Mouse (Mus musculus) intestine, embryonic 14.5 days (tissue): ENCODE results near the gene Alpi. TPM values are rescaled to one million over a fixed set of nuclear protein-coding genes. Genes with fewer than 3 reads are reported as not detected.

Experiments
- ATAC-seq: fragments of 200-750 bp; cut with Nextera tagmentation; replicated peaks from 2 replicates; pipeline ENCODE4 v1.8.0; 2017; ENCODE audit warnings: low read depth, moderate number of reproducible peaks, moderate TSS enrichment, moderate library complexity; ENCODE audit not compliant: low FRiP score, low TSS enrichment
- DNase-seq: peaks from one replicate; pipeline ENCODE4 v3.0.0-alpha.2; 2018; ENCODE audit warnings: low spot score
- H3K27ac ChIP-seq: fragments of 300-500 bp; sonication (generic); 2 replicates; pipeline ENCODE4 v1.5.1; 2014; ENCODE audit warnings: low read depth, mild to moderate bottlenecking, control low read depth
- H3K27me3 ChIP-seq: fragments of 300-500 bp; sonication (generic); replicated peaks from 2 replicates; pipeline ENCODE4 v1.6.1; 2014; ENCODE audit warnings: low read length, control low read depth; ENCODE audit not compliant: control insufficient read depth, insufficient read depth
- H3K36me3 ChIP-seq: fragments of 300-500 bp; sonication (generic); 2 replicates; pipeline ENCODE4 v1.6.1; 2014; ENCODE audit warnings: low read length, control low read depth; ENCODE audit not compliant: control insufficient read depth, insufficient read depth
- H3K4me1 ChIP-seq: fragments of 300-500 bp; sonication (generic); replicated peaks from 2 replicates; pipeline ENCODE4 v1.6.1; 2014; ENCODE audit warnings: low read length, control low read depth, mixed read lengths; ENCODE audit not compliant: control insufficient read depth, insufficient read depth
- H3K4me2 ChIP-seq: fragments of 300-500 bp; sonication (generic); 2 replicates; pipeline ENCODE4 v1.6.1; 2014; ENCODE audit warnings: low read length
- H3K4me3 ChIP-seq: fragments of 300-500 bp; sonication (generic); 2 replicates; pipeline ENCODE4 v1.5.1; 2014; ENCODE audit warnings: low read depth, low read length, control low read depth, mixed read lengths
- H3K9ac ChIP-seq: fragments of 300-500 bp; sonication (generic); 2 replicates; pipeline ENCODE4 v1.6.1; 2014; ENCODE audit warnings: mild to moderate bottlenecking, low read length
- H3K9me3 ChIP-seq: fragments of 300-500 bp; sonication (generic); 2 replicates; pipeline ENCODE4 v1.6.1; 2016; ENCODE audit warnings: low read length, control low read depth; ENCODE audit not compliant: control insufficient read depth
- WGBS: fragments of 180-500 bp; shearing (Covaris S2); extraction: QIAGEN DNeasy Blood & Tissue Kit; methylation state at CpG from one replicate; pipeline ENCODE4 v1.1.7; 2014; 5-methylcytosine and 5-hydroxymethylcytosine counted together
- polyA plus RNA-seq: library from polyadenylated mRNA; unstranded; fragments of >200 nt; fragmentation: Nextera tagmentation; extraction: Ambion mirVana; gene quantifications from 2 replicates; pipeline ENCODE4 v1.2.1, GENCODE M21; 2014

The Alpi gene
- polyA plus RNA-seq, 1 experiment from 2014 or later, result 16.5 TPM

DNA sequence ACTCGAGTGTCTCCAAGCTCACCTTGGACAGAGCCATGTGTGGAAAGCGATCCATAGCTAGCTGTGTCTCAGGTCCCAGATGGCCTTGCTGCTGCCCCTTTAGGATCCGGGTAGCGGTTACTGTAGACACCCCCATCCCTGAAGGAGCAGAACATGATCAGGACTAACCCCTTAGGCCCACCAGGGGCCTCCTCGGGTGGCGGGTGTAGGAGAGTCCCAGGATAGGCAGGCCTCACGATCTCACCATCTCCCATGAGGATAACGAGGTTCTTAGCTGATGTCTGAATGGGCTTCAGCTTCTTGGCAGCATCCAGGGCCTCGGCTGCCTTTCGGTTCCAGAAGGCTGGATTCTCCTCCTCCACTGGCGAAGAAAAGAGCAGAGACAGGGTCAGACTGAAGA, 12.2 kb downstream of the Alpi start:
- Histone ChIP-seq H3K27me3 (no peaks in the 10 kb centered on the region), H3K27ac (no peak overlapping the region), H3K4me2 (no peak overlapping the region), H3K4me1 (no peaks in the 10 kb centered on the region), H3K9ac (no peak overlapping the region), H3K4me3 (no peak overlapping the region), H3K36me3 (no peaks in the 10 kb centered on the region), H3K9me3 (no peaks in the 10 kb centered on the region)
- DNase-seq (no peak), ATAC-seq (no peak)
- WGBS, result 88% methylated on average over 11 of the region's 11 CpGs

DNA sequence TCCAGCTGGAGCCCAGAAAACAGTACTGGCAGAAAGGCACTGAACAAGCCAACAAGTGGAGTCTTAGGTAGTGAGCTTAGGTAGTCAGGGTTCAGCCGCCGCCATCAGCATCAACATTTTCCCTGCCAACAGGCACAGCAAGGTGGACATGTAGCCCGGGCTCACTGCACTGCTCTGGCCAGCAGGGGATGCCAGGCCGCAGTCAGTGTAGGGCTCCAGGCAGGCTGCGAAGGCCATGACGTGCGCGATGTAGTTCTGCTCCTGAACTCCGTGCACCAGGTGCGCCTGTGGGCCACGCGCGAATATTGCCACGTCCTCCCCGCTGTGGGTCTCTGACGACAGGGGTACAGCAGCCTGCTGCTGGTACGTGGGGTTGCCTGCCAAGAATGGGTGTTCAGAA, 14.4 kb downstream of the Alpi start:
- Histone ChIP-seq H3K36me3 (no peaks in the 10 kb centered on the region), H3K4me3 (no peak overlapping the region), H3K27me3 (no peaks in the 10 kb centered on the region), H3K9me3 (no peaks in the 10 kb centered on the region), H3K4me2 (no peak overlapping the region), H3K9ac (no peak overlapping the region), H3K27ac (no peak overlapping the region), H3K4me1 (no peaks in the 10 kb centered on the region)
- 68% methylated on average over 17 of the region's 17 CpGs for WGBS
- ATAC-seq (no peak), DNase-seq (no peak)

DNA sequence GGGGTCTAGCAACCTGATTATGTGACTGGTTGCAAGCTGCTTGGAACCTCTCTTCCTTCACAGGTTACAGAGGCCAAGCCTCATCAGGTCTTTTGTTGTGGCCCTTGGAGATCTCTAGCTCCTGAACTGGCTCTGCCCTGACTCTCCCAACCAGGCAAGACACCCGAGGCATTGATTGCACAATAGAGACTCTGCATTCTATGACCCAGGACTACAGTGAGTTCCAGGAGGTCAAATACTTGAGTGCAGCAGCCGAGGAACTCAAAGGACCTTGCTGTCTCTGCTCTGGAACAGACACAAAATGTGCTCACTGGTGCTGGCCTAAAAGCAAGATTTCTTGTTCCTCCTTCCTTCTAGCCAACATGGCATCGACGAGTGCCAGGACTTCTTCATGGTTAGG, 15.2 kb downstream of the Alpi start:
- Histone ChIP-seq H3K27ac (no peak overlapping the region), H3K4me3 (no peak overlapping the region), H3K9me3 (no peaks in the 10 kb centered on the region), H3K9ac (no peak overlapping the region), H3K27me3 (no peaks in the 10 kb centered on the region), H3K4me1 (no peaks in the 10 kb centered on the region), H3K4me2 (no peak overlapping the region), H3K36me3 (no peaks in the 10 kb centered on the region)
- DNase-seq (no peak), ATAC-seq (no peak)
- WGBS, result 66% methylated on average over 4 of the region's 4 CpGs

DNA sequence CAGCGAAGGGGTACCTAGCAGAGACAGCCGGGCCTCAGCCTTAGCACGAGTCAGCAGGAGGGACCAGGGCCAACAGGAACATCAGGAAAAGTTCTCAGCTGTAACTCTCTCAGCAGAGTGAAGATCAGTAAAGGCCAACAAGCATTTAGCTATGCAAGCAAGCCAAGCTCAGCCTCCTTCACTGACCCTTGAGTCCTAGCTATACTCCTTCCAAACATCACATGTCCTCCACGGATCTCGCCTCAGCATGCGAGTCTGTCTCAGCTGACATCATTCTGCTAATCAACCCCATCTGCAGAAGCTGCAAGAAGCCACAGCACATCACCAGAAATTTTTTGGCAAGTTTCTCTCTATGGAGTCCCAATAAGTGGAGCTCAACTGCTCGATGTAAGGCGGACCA, 27.6 kb downstream of the Alpi start:
- Histone ChIP-seq H3K9me3 (no peaks in the 10 kb centered on the region), H3K36me3 (no peaks in the 10 kb centered on the region), H3K27me3 (no peaks in the 10 kb centered on the region), H3K9ac (no peak overlapping the region), H3K4me3 (no peak overlapping the region), H3K4me2 (no peak overlapping the region), H3K27ac (no peak overlapping the region), H3K4me1 (no peaks in the 10 kb centered on the region)
- 83% methylated on average over 8 of the region's 8 CpGs for WGBS
- DNase-seq, result no peak
- no peak for ATAC-seq

DNA sequence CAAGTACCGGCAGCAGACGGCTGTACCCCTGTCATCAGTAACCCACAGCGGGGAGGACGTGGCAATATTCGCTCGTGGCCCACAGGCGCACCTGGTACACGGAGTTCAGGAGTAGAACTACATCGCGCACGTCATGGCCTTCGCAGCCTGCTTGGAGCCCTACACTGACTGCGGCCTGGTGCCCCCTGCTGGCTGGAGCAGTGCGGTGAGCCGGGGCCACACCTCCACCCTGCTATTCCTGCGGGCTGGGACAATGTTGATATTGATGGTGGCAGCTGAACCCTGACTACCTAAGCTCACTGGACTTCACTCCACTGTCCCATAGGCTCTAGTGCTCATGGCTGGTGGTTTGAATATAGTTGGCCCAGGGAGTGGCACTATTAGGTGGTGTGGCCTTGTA, 30.7 kb downstream of the Alpi start:
- no peaks in the 10 kb centered on the region for H3K4me1 ChIP-seq
- no peak overlapping the region for H3K4me2 ChIP-seq
- DNase-seq (peak; percentile 54), ATAC-seq (0 out of 2 replicates have a peak, but pooled peaks have one; percentile 22)
- no peak overlapping the region for H3K4me3 ChIP-seq
- no peak overlapping the region for H3K27ac ChIP-seq
- H3K27me3 ChIP-seq, result no peaks in the 10 kb centered on the region
- no peaks in the 10 kb centered on the region for H3K36me3 ChIP-seq
- WGBS, result 53% methylated on average over 16 of the region's 16 CpGs
- no peak overlapping the region for H3K9ac ChIP-seq
- H3K9me3 ChIP-seq, result no peaks in the 10 kb centered on the region

DNA sequence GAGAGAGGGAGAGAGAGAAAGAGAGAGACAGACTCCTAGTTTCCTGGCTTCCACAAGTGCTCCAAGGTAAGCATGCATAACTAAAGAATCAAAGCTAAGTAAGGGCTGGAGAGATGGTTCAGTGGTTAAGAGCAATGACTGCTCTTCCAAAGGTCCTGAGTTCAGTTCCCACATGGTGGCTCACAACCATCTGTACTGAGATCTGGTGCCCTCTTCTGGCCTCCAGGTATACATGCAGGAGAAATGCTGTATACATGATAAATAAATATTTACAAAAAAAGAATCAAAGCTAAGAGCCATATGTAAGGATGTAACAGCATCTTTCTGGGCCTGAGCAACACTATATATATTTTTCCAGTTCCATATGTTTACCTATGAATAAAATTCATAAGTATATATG, 40.5 kb downstream of the Alpi start:
- Histone ChIP-seq H3K9me3 (no peaks in the 10 kb centered on the region), H3K4me2 (no peak overlapping the region), H3K27me3 (no peaks in the 10 kb centered on the region), H3K27ac (no peak overlapping the region), H3K4me3 (no peak overlapping the region), H3K36me3 (no peaks in the 10 kb centered on the region), H3K4me1 (no peaks in the 10 kb centered on the region), H3K9ac (no peak overlapping the region)
- DNase-seq (no peak), ATAC-seq (no peak)

DNA sequence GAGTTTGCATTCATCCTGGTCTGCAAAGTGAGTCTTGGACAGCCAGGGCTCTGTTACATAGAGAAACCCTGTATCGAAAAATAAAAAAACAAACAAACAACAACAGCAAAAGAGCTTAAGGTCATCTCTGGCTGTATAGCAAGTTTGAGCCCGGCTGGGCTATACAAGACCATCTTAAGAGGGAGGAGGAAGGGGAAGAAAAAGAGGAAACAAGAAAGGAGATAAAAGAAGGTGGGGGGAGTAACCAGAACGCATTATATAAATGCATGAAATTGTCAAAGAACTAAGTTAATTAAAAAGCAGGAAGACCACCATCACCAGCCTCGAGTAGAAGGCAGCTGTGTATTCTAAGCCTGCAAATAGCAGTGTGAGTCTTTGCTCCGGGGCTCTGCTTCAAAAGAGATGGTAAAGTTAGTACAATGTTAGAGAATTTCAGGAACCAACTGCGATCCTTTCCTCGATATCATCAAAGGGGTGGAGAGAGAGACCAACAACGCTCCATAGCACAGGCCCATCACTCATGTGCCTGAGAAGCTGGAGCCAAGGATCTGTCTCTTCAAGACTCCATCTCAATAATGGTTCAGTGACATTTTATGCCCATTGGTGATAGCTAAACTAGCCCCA, 42.3 kb downstream of the Alpi start:
- ATAC-seq (no peak), DNase-seq (no peak)
- 79% methylated on average over 8 of the region's 8 CpGs for WGBS
- no peak overlapping the region for H3K9ac ChIP-seq
- no peaks in the 10 kb centered on the region for H3K27me3 ChIP-seq
- H3K4me1 ChIP-seq, result no peaks in the 10 kb centered on the region; the same call in 1 of the 2 replicates
- no peak overlapping the region for H3K27ac ChIP-seq
- no peaks in the 10 kb centered on the region for H3K36me3 ChIP-seq
- H3K4me2 ChIP-seq, result no peak overlapping the region
- no peak overlapping the region for H3K4me3 ChIP-seq
- no peaks in the 10 kb centered on the region for H3K9me3 ChIP-seq

DNA sequence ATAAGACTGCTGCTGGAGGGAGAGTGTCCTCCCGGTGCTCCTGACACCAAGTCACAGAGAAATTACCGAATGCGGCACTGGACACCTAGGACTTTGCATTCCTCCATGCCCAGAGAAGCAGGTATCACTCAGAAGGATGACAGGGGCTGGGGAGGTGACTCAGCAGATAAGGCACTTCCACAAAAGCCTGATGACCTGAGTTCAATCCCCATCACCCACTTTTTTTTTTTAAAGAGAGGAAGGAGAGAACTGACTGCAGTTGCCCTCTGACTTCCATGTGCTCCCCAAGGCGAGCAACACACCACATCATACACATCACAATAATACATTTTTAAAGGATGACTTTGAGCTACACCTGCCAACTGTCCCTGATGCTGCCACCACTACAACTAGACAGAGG, 44.3 kb downstream of the Alpi start:
- Histone ChIP-seq H3K36me3 (0 out of 2 replicates have a peak, but pooled peaks cover under 1% of the 10 kb centered on the region), H3K4me2 (no peak overlapping the region), H3K4me3 (no peak overlapping the region), H3K4me1 (no peaks in the 10 kb centered on the region; the same call in 1 of the 2 replicates), H3K9ac (no peak overlapping the region), H3K27ac (no peak overlapping the region), H3K9me3 (no peaks in the 10 kb centered on the region), H3K27me3 (no peaks in the 10 kb centered on the region)
- ATAC-seq (no peak), DNase-seq (no peak)
- 70% methylated on average over 4 of the region's 4 CpGs for WGBS

DNA sequence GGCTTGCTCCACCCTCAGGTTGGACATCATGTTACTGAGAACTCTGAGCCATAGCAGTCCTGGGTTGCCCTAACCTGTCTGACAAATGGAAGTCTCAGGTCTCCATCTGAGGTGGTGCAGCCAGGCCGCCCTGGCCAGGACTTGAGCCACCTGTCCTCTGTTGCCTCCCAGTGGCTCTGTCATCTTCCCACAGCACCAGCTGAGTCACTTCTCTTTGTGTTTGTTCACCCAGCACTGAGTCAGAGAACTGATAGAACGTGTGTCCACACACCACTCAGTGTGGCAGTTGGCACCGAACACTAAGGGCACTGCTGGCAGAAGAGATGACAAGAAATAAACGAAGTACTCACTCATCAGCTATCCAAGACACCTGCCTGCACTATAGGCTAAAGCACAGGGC, 50.0 kb downstream of the Alpi start:
- DNase-seq, result no peak

More for the DNA sequence above, 50.0 kb downstream of the Alpi start:
- Histone ChIP-seq H3K4me3 (no peak overlapping the region), H3K4me1 (no peaks in the 10 kb centered on the region; the same call in 1 of the 2 replicates), H3K9me3 (no peaks in the 10 kb centered on the region), H3K36me3 (peaks cover 15% of the 10 kb centered on the region), H3K27me3 (no peaks in the 10 kb centered on the region), H3K4me2 (no peak overlapping the region), H3K27ac (no peak overlapping the region), H3K9ac (no peak overlapping the region)
- 68% methylated on average over 4 of the region's 4 CpGs for WGBS
- no peak for ATAC-seq
